Mouse (Mus musculus) olfactory bulb, adult 2 months (tissue): ENCODE results near the gene Defb23.

Experiments used
- CTCF ChIP-seq: fragments of 200-500 bp; IDR thresholded peaks from 2 replicates; pipeline ENCODE4 v1.5.1; 2012; ENCODE audit warnings: low read depth, mild to moderate bottlenecking, low read length, moderate library complexity; ENCODE audit not compliant: insufficient read depth
- POLR2A ChIP-seq: fragments of 200-500 bp; IDR thresholded peaks from 2 replicates; pipeline ENCODE4 v1.6.1; 2012; ENCODE audit warnings: mild to moderate bottlenecking, low read depth, low read length, moderate library complexity; ENCODE audit not compliant: insufficient read depth

DNA sequence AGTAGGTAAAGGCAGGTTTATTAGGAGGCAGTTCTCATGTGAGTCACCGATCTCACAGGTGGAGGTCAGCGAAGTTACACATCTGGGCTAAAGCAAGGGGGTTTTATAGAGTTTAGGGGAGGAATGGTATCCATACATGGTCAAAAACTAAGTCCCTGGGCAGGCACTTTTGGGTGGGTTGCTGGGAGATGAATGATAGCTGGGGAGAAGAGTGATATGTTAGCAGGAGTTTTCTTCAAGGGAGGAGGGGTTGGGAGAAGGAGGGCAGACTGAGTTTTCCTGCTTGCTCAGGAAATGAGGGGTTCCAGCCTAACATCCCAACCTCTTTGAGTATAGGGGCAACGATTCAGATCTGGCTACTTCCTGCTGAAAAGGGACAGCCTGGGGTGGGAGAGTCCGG lies 49.1 kb downstream of the Defb23 start, which contains the start of gene 6820408C15Rik:
- TF ChIP-seq POLR2A (no peak), CTCF (no peak)
